Mouse (Mus musculus) layer of hippocampus, postnatal 25 days (tissue): ENCODE data around the gene Jmjd4. TPM values are rescaled to one million over a fixed set of nuclear protein-coding genes. Genes with fewer than 3 reads are reported as not detected.

Experiments
- DNase-seq, 2 experiments: peaks; one replicate each; pipeline ENCODE4 v3.0.0; 2022; ENCODE audit warnings: mixed read lengths in 2 of 2, low spot score in 1 of 2; ENCODE audit errors: extremely low spot score in 1 of 2
- total RNA-seq, 2 experiments: library from RNA; stranded (reverse); gene quantifications; 2 replicates each; pipeline ENCODE4 v1.2.3; 2021

Jmjd4 gene
- 10 to 100 TPM; 25.3 to 27.0 TPM for total RNA-seq

DNA sequence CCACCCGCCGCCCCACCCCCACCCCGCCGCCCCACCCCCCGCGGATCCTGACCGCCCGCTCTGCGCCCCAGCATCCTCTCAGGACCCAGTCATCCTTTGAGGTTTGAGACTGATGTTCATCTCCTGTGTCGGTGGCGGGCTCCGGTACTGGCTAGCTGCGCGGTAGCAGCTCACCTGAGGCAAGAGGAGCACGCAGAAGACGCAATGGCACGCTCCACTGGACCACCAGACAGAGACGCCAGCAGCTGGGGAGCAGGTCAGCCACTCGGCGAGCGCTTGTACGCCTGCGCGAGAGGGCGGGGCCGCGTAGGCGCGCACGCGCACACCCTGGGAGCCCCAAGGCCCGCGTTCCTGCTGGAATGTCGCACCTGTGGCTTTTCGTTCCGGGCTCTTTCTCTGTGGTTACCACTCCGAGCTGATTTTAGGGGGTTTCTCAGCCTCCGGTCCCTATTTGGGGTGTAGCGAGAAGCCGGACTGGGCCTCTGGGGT lies at the start of gene Jmjd4:
Gene Jmjd4 (plus strand): TSS at position 305 of the 489 bp plus-strand sequence.
- peak; percentile 87 to 91 for DNase-seq

DNA sequence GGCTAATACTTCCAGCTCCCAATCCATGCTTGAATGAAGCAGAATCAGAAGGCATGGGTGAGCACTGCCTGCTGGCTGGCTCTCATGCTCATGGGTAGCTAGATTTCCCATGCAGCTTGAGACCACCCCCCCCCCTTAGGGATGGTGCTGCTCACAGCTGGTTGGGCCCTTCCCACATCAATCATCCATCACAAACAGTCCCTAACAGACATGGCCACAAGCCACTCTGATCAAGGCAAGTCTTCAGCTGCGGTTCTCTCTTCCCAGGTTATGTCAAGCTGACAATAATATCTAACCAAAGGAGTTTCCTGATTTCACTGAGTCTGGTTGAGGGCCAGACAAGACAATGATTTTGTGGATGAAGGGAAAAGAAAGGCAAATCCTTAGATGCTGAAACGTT lies 49.0 kb upstream of the Jmjd4 start:
- no peak for DNase-seq

GRCm38 (mm10) chr11:59405761-59406160 lies 44.1 kb upstream of the Jmjd4 start:
- DNase-seq, result no peak

DNA sequence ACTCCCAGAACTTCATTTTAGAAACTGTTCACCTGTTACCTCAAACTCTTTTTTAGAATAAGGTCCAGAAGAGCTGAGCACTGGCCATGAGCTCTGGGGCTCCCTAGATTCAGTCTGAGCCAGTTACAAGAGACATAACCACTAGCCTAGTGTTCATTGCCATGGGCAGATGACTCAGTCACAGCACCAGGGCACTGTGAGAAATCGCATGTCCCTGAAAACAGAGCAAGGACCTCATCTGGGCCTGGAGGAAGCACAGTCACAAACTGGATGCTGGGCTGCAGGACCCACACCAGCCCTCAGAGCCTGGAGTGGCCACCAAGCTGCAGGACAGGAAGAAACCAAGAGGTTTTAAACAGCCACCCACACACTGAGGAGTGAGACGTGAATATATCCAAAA lies 39.0 kb upstream of the Jmjd4 start:
- no peak for DNase-seq

DNA sequence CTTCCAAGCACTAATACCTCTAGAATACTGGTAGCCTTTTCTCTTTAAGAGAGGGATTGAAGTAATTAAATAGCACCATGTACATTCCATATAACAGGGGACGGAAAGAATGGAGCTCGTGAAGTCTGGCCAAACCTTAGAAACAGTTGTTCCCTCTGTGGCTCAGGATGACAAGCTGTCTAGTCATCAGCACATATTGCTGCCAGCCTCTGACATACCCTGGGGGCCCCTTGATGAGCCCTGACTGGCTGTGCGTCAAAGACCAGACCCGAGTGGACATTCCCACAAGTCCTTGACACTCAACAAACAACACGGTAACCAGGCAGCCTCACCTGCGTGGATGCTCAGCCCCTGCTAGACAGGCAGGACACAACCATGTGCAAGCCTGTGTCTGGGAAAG lies 37.8 kb upstream of the Jmjd4 start:
- DNase-seq, result no peak

DNA sequence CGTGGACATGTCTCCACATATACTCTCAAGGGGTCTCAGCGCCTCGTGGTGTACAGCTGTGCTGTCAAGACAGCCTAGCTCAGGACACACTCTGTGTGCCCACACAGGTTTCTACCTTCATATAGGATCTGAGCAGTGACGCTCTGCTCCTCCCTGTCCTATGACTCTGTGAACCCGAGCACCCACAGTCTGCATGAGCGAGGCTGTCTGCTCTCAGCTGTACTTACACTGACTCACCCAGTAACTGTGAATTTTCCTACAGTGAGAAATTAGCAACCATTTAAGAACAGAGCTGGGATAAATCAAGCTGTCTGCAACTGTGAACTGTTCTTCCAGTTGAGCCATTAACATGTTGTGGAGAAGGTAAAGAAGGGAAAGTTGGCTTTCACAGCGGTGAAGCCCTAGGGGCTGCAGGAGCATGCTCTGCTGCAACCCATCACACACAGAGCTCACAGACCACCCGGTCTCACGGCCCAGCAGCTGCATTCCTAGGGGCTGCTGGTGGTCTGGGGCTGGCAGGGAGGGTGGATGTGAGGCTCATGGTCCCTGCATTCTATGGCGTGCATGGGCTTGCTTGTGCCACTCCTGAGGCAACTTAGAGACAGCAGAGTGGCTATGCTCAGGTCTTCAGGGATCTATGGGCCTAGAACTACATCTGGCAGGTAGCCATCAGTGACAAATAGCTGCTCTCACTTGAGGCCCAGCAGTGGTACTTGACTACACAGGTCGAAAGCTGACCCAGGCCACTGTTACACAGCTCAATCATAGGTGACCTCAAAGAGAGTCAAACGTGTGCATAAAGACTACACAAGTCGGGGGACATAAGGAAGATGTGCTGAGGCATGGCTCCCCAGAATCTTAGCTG lies 36.6 kb upstream of the Jmjd4 start:
- DNase-seq, result no peak

DNA sequence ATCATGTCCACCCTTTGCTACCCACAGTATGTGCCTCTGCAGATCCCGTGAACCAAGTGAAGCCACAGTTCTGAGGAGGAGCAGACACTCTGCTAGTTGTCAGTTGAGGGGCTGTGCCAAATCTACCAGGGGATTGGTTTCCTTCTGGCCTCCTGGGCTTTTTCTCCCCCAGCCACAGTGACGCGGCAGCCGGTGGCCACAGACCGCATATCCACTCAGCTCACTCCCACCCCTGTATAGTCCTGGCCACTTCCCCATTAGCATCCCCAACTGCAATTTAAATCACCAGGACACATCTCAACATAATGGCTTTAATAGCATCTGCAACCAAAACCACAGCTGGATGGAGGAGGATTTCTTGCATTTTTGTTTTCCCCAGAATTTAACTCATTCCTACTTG lies 31.1 kb upstream of the Jmjd4 start:
- DNase-seq, result no peak

DNA sequence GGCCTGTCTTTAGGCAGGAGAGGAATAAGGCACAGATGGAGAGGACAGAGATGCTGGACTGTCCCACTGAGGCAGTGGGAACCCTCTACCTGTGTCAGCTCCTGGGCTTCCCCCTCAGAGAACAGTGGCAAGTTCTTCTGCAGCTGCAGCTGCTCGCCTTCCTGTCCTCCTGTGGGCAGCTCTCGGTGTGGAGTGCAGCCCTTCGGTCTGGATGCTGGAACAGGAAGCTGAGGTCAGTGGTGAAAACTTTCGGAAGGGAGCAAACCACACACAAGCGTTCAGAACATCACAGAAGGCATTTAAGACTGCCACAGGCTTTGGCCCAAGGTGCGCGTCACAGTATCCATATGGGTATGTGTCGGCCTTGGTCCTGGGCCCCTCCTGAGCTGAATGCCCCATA lies 28.4 kb upstream of the Jmjd4 start:
- no peak for DNase-seq

DNA sequence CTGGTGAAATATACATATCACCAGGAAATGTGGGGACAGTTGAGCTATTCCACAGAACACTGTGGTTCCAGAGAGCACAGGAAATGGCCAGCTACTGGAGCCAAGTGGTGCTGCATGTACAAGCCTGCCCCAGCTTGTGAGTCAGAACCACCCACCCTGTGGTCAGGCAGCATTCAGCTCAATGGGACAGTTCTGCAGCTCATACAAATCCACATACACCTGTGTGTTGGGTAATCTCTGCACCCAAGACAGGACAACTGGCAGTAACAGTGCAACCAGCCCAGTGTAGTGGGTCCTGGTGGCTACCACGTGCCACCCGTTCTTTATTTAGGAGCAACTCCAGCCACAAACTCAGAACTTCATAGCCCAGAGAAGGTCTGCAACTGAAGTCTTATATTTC lies 27.9 kb upstream of the Jmjd4 start:
- no peak for DNase-seq

GRCm38 (mm10) chr11:59423010-59423588 lies 26.7 kb upstream of the Jmjd4 start:
- no peak for DNase-seq

DNA sequence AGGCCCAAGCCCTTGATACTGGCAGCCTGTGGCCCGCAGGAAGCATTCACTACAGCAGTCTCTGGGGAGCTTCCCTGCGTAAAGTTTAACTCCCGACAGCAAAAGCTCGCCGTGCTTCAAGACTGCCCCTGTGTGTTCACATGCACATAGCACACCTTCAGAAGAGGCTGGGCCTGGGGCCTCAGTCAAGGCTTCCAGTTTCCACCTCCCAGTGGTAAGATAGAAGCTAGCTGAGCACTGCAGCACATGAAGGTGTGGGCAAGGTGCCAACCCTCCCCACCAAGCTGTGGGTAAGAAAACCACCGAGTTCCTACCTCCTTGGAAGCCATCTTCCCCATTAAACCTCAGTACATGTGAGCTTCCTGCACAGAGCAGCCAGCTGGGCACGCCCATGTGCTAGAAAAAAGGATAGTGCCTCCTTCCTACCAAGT lies 24.2 kb upstream of the Jmjd4 start:
- DNase-seq, result no peak

GRCm38 (mm10) chr11:59428057-59428660 lies 21.7 kb upstream of the Jmjd4 start:
- DNase-seq, result no peak

DNA sequence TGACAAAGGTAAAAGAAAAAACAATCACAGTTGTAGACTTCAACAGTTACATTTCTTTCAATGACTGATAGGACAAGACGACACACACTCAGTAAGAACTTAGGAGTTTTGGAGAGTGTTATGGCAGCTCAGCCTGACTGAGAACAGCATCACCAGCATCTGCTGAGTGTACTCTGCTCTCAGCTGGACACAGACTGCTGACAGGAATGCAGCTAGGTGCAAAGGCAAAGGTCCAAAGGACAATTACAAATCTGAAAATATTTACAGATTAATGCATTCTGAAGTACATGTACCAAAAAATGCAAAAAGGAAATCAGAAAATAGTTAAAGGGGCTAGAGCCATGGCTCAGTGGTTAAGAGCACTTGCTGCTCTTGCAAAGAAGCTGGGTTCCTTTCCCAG lies 19.9 kb upstream of the Jmjd4 start:
- no peak for DNase-seq

DNA sequence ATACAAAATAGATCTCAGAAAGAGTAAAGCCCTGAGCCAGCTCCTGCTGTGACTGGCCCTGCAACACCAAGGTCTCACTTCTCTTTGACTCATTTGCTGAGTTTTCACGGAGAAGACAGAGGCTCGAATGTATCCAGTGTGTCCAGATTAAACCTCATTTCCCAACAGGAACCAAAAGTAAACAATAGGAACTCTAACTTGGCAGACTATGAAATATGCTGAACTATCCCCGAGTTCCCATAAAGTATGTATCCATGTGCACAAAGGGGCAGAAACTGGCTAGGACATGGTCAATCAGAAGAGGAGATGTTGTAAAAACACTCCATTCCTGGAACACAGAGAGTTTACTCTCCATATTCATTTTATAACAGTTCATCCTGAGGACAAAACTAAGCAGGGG lies 17.6 kb upstream of the Jmjd4 start:
- no peak for DNase-seq

GRCm38 (mm10) chr11:59437954-59438353 lies 11.9 kb upstream of the Jmjd4 start:
- no peak for DNase-seq

DNA sequence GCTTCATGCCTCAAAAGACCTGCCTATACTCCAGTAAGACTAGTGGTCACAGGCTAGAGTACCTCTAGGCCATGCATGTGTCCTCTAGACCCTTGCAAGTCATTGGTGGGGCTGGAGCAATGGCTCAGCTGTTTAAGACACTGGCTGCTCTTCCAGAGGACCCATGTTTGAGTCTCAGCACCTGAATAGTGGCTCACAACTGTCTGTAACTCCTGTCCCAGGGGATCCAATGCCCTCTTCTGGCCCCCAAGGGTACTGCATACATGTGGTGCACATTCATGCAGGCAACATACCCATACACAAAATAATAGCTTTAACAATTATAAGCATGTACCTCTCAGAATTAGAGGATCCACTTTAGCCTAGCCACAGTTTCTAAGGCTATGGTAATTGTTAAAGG lies 6.7 kb upstream of the Jmjd4 start:
- DNase-seq, result no peak

GRCm38 (mm10) chr11:59450230-59450771 lies 456 bp downstream of the Jmjd4 start:
- DNase-seq, result no peak

GRCm38 (mm10) chr11:59451086-59451485 lies 1.2 kb downstream of the Jmjd4 start, which contains the start of gene Snap47:
Gene Snap47, minus strand, starts transcription at chr11:59451186.
- DNase-seq, result no peak

GRCm38 (mm10) chr11:59456346-59456745 lies 6.5 kb downstream of the Jmjd4 start:
- no peak for DNase-seq

GRCm38 (mm10) chr11:59456891-59457290 lies 7.0 kb downstream of the Jmjd4 start:
- no peak for DNase-seq

GRCm38 (mm10) chr11:59458973-59459372 lies 9.1 kb downstream of the Jmjd4 start:
- DNase-seq, result no peak
